In the genomic region with DNA sequence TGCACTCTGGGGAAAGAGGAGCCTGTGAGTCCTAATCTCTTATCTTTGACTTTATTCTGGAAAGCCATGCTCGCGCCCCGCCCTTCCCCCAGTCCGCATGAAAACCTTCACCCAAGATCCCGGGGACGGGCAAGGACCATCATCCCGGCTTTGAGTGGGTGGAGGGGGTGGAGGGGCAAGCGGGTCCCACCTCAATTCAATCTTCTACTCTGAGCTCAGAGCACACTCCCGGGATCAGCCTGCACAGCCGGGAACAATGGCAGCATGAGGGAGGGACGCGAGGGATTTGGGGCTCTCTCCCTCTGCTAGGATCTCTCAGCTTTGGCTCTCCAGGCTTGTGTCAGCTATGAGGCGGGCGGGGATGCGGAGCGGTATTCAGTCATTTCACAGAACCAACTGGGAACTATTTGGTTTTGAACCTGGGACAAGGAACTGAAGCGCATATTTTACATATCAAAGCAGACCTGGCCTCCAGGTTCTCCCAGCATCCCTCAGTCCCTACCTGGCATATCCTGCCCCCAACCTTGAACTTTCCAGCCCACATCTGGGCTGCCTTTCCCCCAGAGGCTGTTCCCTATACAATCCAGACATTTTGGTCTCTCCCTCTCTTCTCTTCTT, we compare ENCODE assay signal across 9 mouse cellular contexts.
DNase-seq lines count a peak whose midpoint lies in the region; ATAC-seq lines count a peak whose summit lies in the region.
"Had no signal": no experiment of that assay in that cellular context is flagged by ENCODE, and none has a peak within 500 bp of the region (broad histone marks: within the 10 kb centered on the region; RNA-seq: fewer than 3 reads in every experiment).

No protein-coding gene starts in this region.

- 3% methylated on average over 17 of the region's 17 CpGs for WGBS in forebrain, embryonic 15.5 days
- 2% methylated on average over 17 of the region's 17 CpGs for WGBS in midbrain, embryonic 10.5 days

- no peak overlapping the region for H3K27ac ChIP-seq in forebrain, embryonic 15.5 days (replicated peaks)
- peak overlapping the region; percentile 69 for H3K27ac ChIP-seq in midbrain, embryonic 10.5 days (replicated peaks)

- no peak for ATAC-seq in forebrain, embryonic 15.5 days (replicated peaks)

- no peaks in the 10 kb centered on the region for H3K27me3 ChIP-seq in forebrain, embryonic 15.5 days
- peaks cover 47% of the 10 kb centered on the region for H3K27me3 ChIP-seq in midbrain, embryonic 10.5 days (ENCODE audit: low read depth, poor library complexity, severe bottlenecking)

- peak overlapping the region; percentile 54 for H3K4me2 ChIP-seq in forebrain, embryonic 15.5 days (replicated peaks)

- peaks cover 3% of the 10 kb centered on the region; the same call in 1 of the 2 replicates for H3K4me1 ChIP-seq in forebrain, embryonic 15.5 days
- H3K4me1 ChIP-seq in midbrain, embryonic 10.5 days, result peaks cover 20% of the 10 kb centered on the region

- H3K9me3 ChIP-seq in forebrain, embryonic 15.5 days, result no peaks in the 10 kb centered on the region
- no peaks in the 10 kb centered on the region for H3K9me3 ChIP-seq in midbrain, embryonic 10.5 days (replicated peaks)

- DNase-seq in heart, adult 11 months, result peak; percentile 91
- no peak for DNase-seq in heart, postnatal 4 days
- peak; percentile 80 for DNase-seq in ES-CJ7 (ENCODE audit: low read depth, low spot score)
- peak; percentile 57 for DNase-seq in midbrain, embryonic 10.5 days (ENCODE audit: low spot score)
- no peak for DNase-seq in left cerebral cortex, postnatal 36 days (ENCODE audit: low spot score in 2 of 2)
- no peak for DNase-seq in testis, postnatal 14 days (ENCODE audit: low spot score)
- DNase-seq in cerebellum, adult 9-11 months, result no peak
- DNase-seq: kidney, adult 9 months had no signal

- intact Hi-C loops in left cerebral cortex, postnatal 36 days (cut with DNase I), result no loop called here

- H3K4me3 ChIP-seq in forebrain, embryonic 15.5 days, result peak overlapping the region; percentile 39
- H3K4me3 ChIP-seq in midbrain, embryonic 10.5 days, result peak overlapping the region; percentile 45

- H3K9ac ChIP-seq in forebrain, embryonic 15.5 days (replicated peaks), result peak overlapping the region; percentile 46

- H3K36me3 ChIP-seq in forebrain, embryonic 15.5 days, result no peaks in the 10 kb centered on the region
- no peaks in the 10 kb centered on the region for H3K36me3 ChIP-seq in midbrain, embryonic 10.5 days

Comparison
In these comparisons a context has a peak if more than half of its experiments do, and no peak if none do; other contexts are left out.
1. DNase-seq: peak in heart, adult 11 months (single experiment), ES-CJ7 (single experiment) and midbrain, embryonic 10.5 days (single experiment); none in heart, postnatal 4 days (single experiment), left cerebral cortex, postnatal 36 days (0 of 2), testis, postnatal 14 days (single experiment) and cerebellum, adult 9-11 months (single experiment).